Mouse (Mus musculus) lung, postnatal 0 days (tissue): Measurements from ENCODE around the gene St3gal5.

Experiments used
- CTCF ChIP-seq: IDR thresholded peaks from 2 replicates; pipeline ENCODE4 v1.5.1; 2016; ENCODE audit warnings: antibody characterized with exemption, mild to moderate bottlenecking
- EP300 ChIP-seq: IDR thresholded peaks from 2 replicates; pipeline ENCODE4 v1.6.1; 2016; ENCODE audit warnings: antibody characterized with exemption, mild to moderate bottlenecking, control low read depth

DNA sequence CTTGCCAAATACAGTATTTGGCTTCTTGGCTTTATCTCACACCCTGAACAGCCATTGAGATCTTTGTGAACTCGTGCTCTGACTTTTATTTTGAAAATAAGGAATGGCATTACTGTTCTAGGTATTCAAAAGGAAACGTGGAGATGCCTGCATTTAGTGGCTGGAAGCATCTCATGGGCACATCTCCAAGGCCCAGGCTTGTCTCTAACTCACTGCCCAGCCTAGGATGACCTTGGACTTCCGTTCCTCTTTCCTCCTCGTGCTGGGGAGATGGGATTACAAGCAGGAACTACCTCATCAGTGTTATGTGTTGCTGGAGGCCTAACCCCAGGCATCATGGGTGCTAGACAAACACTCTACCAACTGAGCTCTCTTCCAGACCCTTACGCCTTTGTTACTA, 105.9 kb downstream of the St3gal5 start:
- TF ChIP-seq CTCF: no peak
- TF ChIP-seq EP300: no peak
